Mouse (Mus musculus) ES-E14 (cell line): ENCODE measurements around the gene Kat7.

Source experiments
- CHD2 ChIP-seq: IDR thresholded peaks from 2 replicates; pipeline ENCODE4 v1.6.1; 2014; ENCODE audit warnings: mild to moderate bottlenecking, low read depth, low read length, inconsistent platforms
- HCFC1 ChIP-seq: IDR thresholded peaks from 2 replicates; pipeline ENCODE4 v1.6.1; 2012; ENCODE audit warnings: low read length, inconsistent platforms, borderline replicate concordance; ENCODE audit not compliant: insufficient read depth
- MAFK ChIP-seq: IDR thresholded peaks from 2 replicates; pipeline ENCODE4 v1.6.1; 2014; ENCODE audit warnings: mild to moderate bottlenecking, low read depth, low read length, inconsistent platforms; ENCODE audit not compliant: insufficient read depth
- ZC3H11A ChIP-seq: IDR thresholded peaks from 2 replicates; pipeline ENCODE4 v1.6.1; 2012; ENCODE audit warnings: low read depth, mild to moderate bottlenecking, inconsistent platforms, low read length, borderline replicate concordance
- ZNF384 ChIP-seq: IDR thresholded peaks from 2 replicates; pipeline ENCODE4 v1.6.1; 2012; ENCODE audit warnings: low read depth, low read length, inconsistent platforms

DNA sequence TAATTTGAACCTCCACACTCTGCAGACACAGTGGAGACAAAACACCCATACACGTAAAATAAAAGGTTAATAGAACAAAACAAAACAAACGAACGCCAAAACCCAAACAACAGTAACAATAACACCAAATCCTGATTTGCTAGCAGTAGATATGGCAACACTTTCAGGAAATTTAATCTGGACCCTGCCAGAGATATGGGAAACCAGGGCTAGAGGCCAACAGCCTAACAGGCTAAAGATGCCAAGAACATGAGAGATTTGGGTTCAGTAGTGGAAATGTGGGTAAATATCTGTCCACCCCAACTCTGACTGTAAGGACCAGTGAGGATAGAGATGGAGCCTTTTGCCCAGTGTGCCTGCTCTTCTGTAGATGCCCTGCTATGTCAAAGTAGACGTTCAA is 52.1 kb downstream of the Kat7 start:
- TF ChIP-seq ZNF384: no peak
- no peak for TF ChIP-seq MAFK
- TF ChIP-seq ZC3H11A: no peak
- no peak for TF ChIP-seq HCFC1
- TF ChIP-seq CHD2: no peak
